Mouse (Mus musculus) bone marrow, adult 2 months (tissue): ENCODE results near the gene Theg. TPM values are rescaled to one million over a fixed set of nuclear protein-coding genes. Genes with fewer than 3 reads are reported as not detected.

Experiments used
- H3K27ac ChIP-seq: fragments of 200-500 bp; 2 replicates; pipeline ENCODE4 v1.5.1; 2012; ENCODE audit warnings: low read depth, mild to moderate bottlenecking, control low read depth, inconsistent platforms, low read length; ENCODE audit not compliant: control insufficient read depth, poor library complexity, insufficient read depth
- H3K4me1 ChIP-seq: fragments of 200-500 bp; 2 replicates; pipeline ENCODE4 v1.6.1; 2011; ENCODE audit warnings: low read length; ENCODE audit not compliant: control insufficient read depth, insufficient read depth
- H3K4me3 ChIP-seq: fragments of 200-500 bp; replicated peaks from 2 replicates; pipeline ENCODE3; 2011; ENCODE audit warnings: mild to moderate bottlenecking, low read depth, low read length, control low read depth; ENCODE audit not compliant: control insufficient read depth
- CTCF ChIP-seq: fragments of 200-500 bp; IDR thresholded peaks from 2 replicates; pipeline ENCODE4 v1.5.1; 2011; ENCODE audit warnings: low read length, control low read depth; ENCODE audit not compliant: control insufficient read depth, insufficient read depth
- POLR2A ChIP-seq: fragments of 200-500 bp; IDR thresholded peaks from 2 replicates; pipeline ENCODE4 v1.6.1; 2011; ENCODE audit warnings: low read depth, mild to moderate bottlenecking, control low read depth, low read length, borderline replicate concordance; ENCODE audit not compliant: control insufficient read depth
- WGBS: fragments of 180-500 bp; shearing (Covaris S2); methylation state at CpG from one replicate; pipeline ENCODE4 v1.1.7; 2018; 5-methylcytosine and 5-hydroxymethylcytosine counted together
- polyA plus RNA-seq: library from polyadenylated mRNA; stranded (reverse); fragments of >200 nt; gene quantifications from 2 replicates; pipeline ENCODE4 v1.2.4, GENCODE M21; 2011; ENCODE audit warnings: low replicate concordance; ENCODE audit not compliant: missing spikeins, insufficient read depth, insufficient read length

Theg gene
- polyA plus RNA-seq, 1 experiment = not detected

DNA sequence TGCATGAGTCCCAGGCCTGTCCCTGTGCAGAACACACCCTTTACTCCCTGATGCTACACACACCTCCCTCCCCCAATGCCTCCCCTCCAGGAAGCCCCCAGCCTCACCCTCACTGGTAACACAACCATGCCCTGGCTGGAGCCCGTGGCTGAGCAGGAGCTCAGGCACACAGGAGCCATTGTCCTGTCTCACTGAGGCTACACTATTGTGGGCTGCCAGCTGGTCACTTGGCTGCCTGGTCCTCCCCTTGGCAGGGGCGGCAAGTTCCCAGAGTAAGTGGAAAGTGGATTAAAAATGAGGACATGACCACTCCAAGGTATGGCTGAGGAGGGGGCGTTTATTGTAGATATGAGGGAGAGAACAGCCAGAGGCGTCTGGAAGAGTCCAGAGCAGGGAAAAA lies 19.4 kb upstream of the Theg start:
- Histone ChIP-seq H3K27ac (no peak overlapping the region), H3K4me3 (no peak overlapping the region), H3K4me1 (no peaks in the 10 kb centered on the region)
- WGBS = 59% methylated on average over 4 of the region's 4 CpGs
- no peak for TF ChIP-seq POLR2A
- TF ChIP-seq CTCF = no peak

DNA sequence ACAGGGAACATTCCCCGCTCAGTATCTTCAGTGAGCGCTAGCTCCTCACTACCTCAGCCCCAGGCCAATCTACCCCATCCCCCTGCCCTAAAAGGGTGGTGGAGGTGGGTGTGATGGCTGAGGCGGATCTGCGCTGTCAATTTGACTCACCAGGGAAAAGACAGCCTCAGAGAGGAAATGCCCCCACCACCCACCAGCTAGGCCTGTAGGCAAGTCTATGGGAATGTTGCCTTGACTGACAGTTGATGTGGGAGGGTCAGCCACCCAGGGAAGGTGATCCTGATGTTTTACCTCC lies 10.8 kb upstream of the Theg start:
- 73% methylated on average over 4 of the region's 4 CpGs for WGBS
- H3K27ac ChIP-seq = no peak overlapping the region
- H3K4me3 ChIP-seq = no peak overlapping the region
- no peak for TF ChIP-seq POLR2A
- TF ChIP-seq CTCF = no peak
- H3K4me1 ChIP-seq = no peaks in the 10 kb centered on the region

DNA sequence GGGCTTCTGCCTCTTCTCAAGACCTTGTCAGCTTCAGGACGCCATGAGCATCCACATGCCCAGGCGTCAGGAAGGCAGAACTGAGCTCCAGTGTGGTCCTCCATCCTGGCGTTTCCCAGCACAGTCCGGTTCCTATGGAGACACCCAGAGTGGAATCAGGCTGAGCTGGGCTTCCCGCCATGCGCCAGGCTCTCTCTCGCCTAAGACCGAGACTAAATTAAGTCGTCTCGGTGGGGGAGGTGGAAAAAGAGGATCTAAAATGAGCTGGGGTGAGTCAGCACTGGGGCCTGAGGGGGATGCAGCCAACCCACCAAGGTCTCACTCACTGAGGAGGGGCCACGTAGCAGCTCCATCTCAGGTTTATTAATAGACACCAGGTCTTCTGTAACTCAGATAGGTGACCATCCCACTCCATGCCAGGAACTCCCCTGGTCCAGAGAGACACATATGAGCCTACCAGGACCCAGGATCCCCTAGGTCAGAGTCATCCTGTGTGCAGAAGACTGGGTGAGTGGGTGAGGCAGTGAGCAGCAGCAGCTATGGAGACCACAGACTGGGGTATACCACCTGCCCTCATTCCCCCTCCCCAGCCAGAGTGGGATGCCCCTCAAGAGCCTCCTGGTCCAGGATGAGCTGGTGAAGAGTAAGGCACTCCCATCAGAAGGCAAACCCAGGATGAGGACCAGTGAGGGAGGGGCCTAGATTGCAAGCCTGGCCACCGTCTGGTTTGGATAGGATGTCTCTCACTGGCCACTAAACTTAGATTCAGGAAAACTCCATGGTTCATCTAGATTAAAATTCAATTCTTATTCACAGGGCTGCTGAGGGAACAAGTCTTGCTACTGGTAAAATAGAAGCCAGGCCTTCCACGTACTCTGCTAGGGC lies 10.2 kb upstream of the Theg start:
- 18% methylated on average over 13 of the region's 13 CpGs for WGBS
- TF ChIP-seq CTCF = no peak
- TF ChIP-seq POLR2A = no peak
- Histone ChIP-seq H3K4me3 (no peak overlapping the region), H3K27ac (no peak overlapping the region), H3K4me1 (no peaks in the 10 kb centered on the region)

DNA sequence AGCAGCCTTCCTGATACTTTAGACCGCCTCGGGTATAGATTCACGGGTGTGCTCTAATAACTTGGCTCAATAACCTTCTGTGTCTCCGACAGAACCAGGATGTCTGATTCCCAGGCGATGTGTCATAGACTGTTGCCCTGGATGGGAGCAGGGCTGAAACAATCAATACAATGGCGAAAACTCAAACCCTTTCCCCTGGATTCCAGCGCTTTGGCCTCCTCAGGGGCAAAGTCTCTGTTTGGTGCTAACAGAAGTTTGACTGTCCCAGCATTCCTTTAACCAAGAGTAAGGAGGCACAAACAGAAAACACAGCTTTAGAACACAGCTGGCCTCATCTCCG lies 8.4 kb upstream of the Theg start:
- TF ChIP-seq POLR2A (no peak), CTCF (no peak)
- WGBS = 68% methylated on average over 8 of the region's 8 CpGs
- Histone ChIP-seq H3K27ac (no peak overlapping the region), H3K4me1 (no peaks in the 10 kb centered on the region), H3K4me3 (no peak overlapping the region)

DNA sequence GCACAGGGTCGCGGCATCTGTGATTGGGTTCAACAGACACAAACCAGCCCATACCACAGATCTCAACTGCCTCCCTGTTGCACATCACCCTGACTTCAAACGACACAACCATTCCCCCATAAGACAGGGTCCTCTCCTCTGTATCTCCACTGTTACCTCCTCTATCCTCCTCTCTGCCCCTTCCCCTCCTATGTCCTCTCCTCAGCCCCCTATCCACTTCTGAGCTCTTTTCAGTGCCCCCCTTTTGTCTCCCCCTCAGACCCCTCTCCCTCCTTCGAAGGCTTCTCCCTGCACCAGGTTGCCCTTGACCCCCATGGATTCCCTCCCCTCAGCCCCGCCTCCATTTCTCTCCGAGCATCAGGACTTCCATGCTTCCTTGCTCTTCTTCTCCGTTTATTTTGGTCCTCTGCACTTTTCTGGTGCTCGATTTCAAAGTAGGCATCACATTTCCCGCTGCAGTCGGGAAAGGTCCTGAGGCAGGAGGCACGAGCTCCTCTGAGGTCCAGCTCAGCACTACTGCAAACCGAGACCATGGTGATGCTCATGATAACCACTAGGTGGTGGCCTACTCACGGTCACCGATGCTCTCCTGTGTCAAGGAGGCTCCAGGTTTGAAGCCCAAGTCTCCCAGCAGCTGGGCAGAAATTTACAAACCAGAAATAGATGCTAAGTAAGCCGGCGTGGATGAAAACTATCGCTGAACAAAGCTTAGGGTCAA lies 7.9 kb upstream of the Theg start:
- no peak overlapping the region for H3K27ac ChIP-seq
- no peak for TF ChIP-seq POLR2A
- peak; percentile 80 for TF ChIP-seq CTCF
- no peaks in the 10 kb centered on the region for H3K4me1 ChIP-seq
- no peak overlapping the region for H3K4me3 ChIP-seq
- WGBS = 16% methylated on average over 17 of the region's 17 CpGs

DNA sequence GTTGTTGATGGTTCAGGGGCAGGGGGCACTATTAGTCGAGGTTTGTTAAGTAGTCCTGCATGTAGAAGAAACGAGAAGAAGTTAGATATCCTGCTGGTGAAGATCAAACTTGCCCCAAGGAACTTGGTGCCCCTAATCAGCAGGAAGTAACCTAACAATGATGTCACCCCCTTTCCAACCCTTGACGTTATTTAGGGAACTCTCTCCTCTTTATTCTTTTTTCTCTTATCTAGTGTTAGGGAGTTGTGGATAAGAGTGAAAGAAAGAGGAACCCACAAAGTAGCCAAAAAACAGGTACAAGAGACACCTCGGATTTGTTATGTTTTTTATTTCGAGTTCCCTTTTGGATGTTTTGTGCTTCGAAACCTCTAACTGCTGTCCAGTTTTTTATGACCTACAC lies 7.0 kb upstream of the Theg start:
- Histone ChIP-seq H3K4me1 (no peaks in the 10 kb centered on the region), H3K4me3 (no peak overlapping the region), H3K27ac (no peak overlapping the region)
- TF ChIP-seq CTCF (no peak), POLR2A (no peak)
- 21% methylated on average over 6 of the region's 6 CpGs for WGBS

DNA sequence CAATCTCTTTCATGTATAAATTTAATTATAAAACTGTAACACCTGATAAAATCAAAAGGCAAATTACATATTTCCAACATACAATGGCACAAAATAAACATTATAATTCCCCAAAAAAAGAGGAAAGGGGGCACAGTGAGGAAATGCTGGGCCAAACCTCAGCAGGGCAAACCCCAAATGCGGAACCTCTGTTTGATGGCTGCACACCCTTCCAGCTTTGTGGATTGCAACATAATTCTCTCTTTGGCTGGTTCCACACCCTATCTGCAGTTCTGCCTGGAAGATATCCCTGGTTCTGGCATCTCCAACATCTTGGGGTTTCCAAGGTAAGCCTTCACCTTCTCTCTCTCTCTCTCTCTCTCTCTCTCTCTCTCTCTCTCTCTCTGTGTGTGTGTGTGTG lies 3.6 kb upstream of the Theg start:
- Histone ChIP-seq H3K4me1 (no peaks in the 10 kb centered on the region), H3K4me3 (no peak overlapping the region), H3K27ac (no peak overlapping the region)
- 19% methylated on average over 1 of the region's 1 CpGs for whole genome bisulfite sequencing
- no peak for TF ChIP-seq POLR2A
- TF ChIP-seq CTCF = no peak

DNA sequence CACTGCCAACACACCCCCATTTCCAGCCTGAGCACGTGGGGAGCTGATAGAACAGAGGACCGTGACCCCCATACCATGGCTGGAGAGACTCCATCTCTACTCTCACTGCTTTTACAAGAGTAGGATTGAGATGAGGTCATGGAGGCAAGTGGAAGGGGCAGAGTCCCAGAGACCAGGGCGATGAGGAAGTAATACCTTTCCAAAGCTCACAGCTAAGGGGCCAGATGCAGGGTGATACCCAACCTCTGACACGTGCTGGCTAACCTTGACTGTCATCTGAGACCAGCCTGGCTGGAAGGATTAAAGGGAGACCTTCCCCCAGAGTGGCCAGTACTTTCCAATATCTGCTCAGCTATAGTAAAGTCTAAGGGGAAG lies 608 bp upstream of the Theg start:
- 38% methylated on average over 4 of the region's 4 CpGs for WGBS
- Histone ChIP-seq H3K4me3 (no peak overlapping the region), H3K4me1 (no peaks in the 10 kb centered on the region), H3K27ac (no peak overlapping the region)
- TF ChIP-seq POLR2A (no peak), CTCF (no peak)
